Mouse (Mus musculus): Measurements from ENCODE around the gene Lpcat4. TPM values are rescaled to one million over a fixed set of nuclear protein-coding genes. Genes with fewer than 3 reads are reported as not detected.

Lpcat4 gene
- polyA plus RNA-seq, 1 experiment from 2014 or later = 2.2 TPM

DNA sequence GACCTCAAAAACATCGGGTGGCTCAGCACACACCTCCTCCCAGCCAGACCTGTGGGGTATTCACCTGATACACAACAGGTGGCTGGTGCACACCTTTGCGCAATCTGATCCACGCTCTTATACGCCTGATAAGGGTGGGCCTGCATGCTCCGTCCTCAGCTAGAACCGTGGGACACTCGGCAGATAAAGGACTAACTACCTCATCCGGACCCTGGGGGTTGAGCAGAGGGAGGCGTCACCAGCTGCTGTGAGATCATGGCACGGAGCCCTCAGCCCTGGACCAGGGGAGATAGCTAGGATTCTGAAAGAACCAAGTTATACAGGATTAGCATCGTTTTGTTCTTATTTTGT, 26.9 kb downstream of the Lpcat4 start, which contains the start of gene Gm21985:
Gm21985 (plus strand) TSS at position 73 of the 351 bp plus-strand sequence.
- Histone ChIP-seq H3K9me3 (replicated peaks; ENCODE audit: control insufficient read depth, low read length) (no peaks in the 10 kb centered on the region), H3K4me3 (ENCODE audit: low read depth, low read length) (peak within 1 kb of the TSS; percentile 89), H3K4me1 (ENCODE audit: control insufficient read depth, low read depth, low read length) (peaks cover 30% of the 10 kb centered on the region), H3K4me2 (ENCODE audit: low read depth, low read length) (peak within 1 kb of the TSS; percentile 78), H3K36me3 (ENCODE audit: control insufficient read depth, insufficient read depth) (no peaks in the 10 kb centered on the region), H3K9ac (ENCODE audit: low read depth, low read length) (peak within 1 kb of the TSS; percentile 96), H3K27ac (ENCODE audit: low read length) (peak within 1 kb of the TSS; percentile 93), H3K27me3 (ENCODE audit: control insufficient read depth, insufficient read depth, low read depth, low read length) (no peaks in the 10 kb centered on the region)
- under 1% methylated on average over 11 of the region's 11 CpGs for WGBS (ENCODE audit: insufficient replicate concordance)
- ATAC-seq (ENCODE audit: low read depth) = peak; percentile 53

- Histone ChIP-seq H3K27ac (ENCODE audit: low read length) (peak overlapping the region; percentile 93), H3K4me2 (ENCODE audit: low read depth, low read length) (peak overlapping the region; percentile 78), H3K27me3 (ENCODE audit: control insufficient read depth, insufficient read depth, low read depth, low read length) (no peaks in the 10 kb centered on the region), H3K36me3 (ENCODE audit: control insufficient read depth, insufficient read depth) (no peaks in the 10 kb centered on the region), H3K9me3 (replicated peaks; ENCODE audit: control insufficient read depth, low read length) (no peaks in the 10 kb centered on the region), H3K4me1 (ENCODE audit: control insufficient read depth, low read depth, low read length) (peaks cover 30% of the 10 kb centered on the region), H3K9ac (ENCODE audit: low read depth, low read length) (peak overlapping the region; percentile 96), H3K4me3 (ENCODE audit: low read depth, low read length) (peak overlapping the region; percentile 89)
- ATAC-seq (ENCODE audit: low read depth) = no peak
- 16% methylated on average over 10 of the region's 10 CpGs for whole genome bisulfite sequencing (ENCODE audit: insufficient replicate concordance)
Measured at GRCm38 (mm10) chr2:112266780-112267179, 27.5 kb downstream of the Lpcat4 start.

- peak overlapping the region; percentile 42; the same call in 1 of the 2 replicates for H3K27ac ChIP-seq (ENCODE audit: low read length)
- ATAC-seq (ENCODE audit: low read depth) = no peak
- 20% methylated on average over 8 of the region's 8 CpGs for WGBS (ENCODE audit: insufficient replicate concordance)
Measured at GRCm38 (mm10) chr2:112267547-112268269, 28.4 kb downstream of the Lpcat4 start.

GRCm38 (mm10) chr2:112270011-112270410, 30.7 kb downstream of the Lpcat4 start:
- Histone ChIP-seq H3K9ac (ENCODE audit: low read depth, low read length) (no peak overlapping the region), H3K27ac (ENCODE audit: low read length) (no peak overlapping the region), H3K27me3 (ENCODE audit: control insufficient read depth, insufficient read depth, low read depth, low read length) (no peaks in the 10 kb centered on the region), H3K36me3 (ENCODE audit: control insufficient read depth, insufficient read depth) (no peaks in the 10 kb centered on the region; the same call in 1 of the 2 replicates), H3K9me3 (replicated peaks; ENCODE audit: control insufficient read depth, low read length) (no peaks in the 10 kb centered on the region), H3K4me2 (ENCODE audit: low read depth, low read length) (no peak overlapping the region), H3K4me1 (ENCODE audit: control insufficient read depth, low read depth, low read length) (peaks cover 21% of the 10 kb centered on the region), H3K4me3 (ENCODE audit: low read depth, low read length) (0 out of 2 replicates have a peak overlapping the region, but pooled peaks have one; percentile 3)
- WGBS (ENCODE audit: insufficient replicate concordance) = 61% methylated on average over 2 of the region's 2 CpGs
- ATAC-seq (ENCODE audit: low read depth) = no peak

More at GRCm38 (mm10) chr2:112267547-112268269, 28.4 kb downstream of the Lpcat4 start:
- Histone ChIP-seq H3K4me1 (ENCODE audit: control insufficient read depth, low read depth, low read length) (peaks cover 30% of the 10 kb centered on the region), H3K27me3 (ENCODE audit: control insufficient read depth, insufficient read depth, low read depth, low read length) (no peaks in the 10 kb centered on the region), H3K4me3 (ENCODE audit: low read depth, low read length) (peak overlapping the region; percentile 89), H3K4me2 (ENCODE audit: low read depth, low read length) (peak overlapping the region; percentile 78), H3K36me3 (ENCODE audit: control insufficient read depth, insufficient read depth) (no peaks in the 10 kb centered on the region), H3K9ac (ENCODE audit: low read depth, low read length) (peak overlapping the region; percentile 96), H3K9me3 (replicated peaks; ENCODE audit: control insufficient read depth, low read length) (no peaks in the 10 kb centered on the region)

DNA sequence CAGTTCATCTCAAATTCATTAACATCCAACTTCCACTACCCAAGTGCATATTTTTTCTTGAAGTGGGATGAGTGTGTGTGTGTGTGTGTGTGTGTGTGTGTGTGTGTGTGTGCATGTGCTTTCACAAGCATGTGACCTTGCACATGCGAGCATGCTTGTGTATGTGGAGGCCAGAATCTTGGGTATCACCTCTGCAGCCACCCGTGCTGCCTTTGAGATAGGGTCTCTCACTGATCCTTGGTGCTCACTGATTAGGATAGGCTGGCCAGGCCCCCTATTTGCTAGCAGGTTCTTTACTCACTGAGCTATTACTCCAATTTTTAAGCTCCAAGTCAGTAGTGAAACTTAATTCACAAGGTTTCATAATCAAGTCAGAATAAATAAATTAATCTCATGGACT, 33.6 kb downstream of the Lpcat4 start:
- no peak overlapping the region for H3K27ac ChIP-seq (ENCODE audit: low read length)
- no peaks in the 10 kb centered on the region; the same call in 1 of the 2 replicates for H3K36me3 ChIP-seq (ENCODE audit: control insufficient read depth, insufficient read depth)
- H3K9me3 ChIP-seq (replicated peaks; ENCODE audit: control insufficient read depth, low read length) = no peaks in the 10 kb centered on the region
- H3K9ac ChIP-seq (ENCODE audit: low read depth, low read length) = no peak overlapping the region
- peaks cover 14% of the 10 kb centered on the region for H3K4me1 ChIP-seq (ENCODE audit: control insufficient read depth, low read depth, low read length)
- H3K27me3 ChIP-seq (ENCODE audit: control insufficient read depth, insufficient read depth, low read depth, low read length) = no peaks in the 10 kb centered on the region
- H3K4me2 ChIP-seq (ENCODE audit: low read depth, low read length) = no peak overlapping the region
- H3K4me3 ChIP-seq (ENCODE audit: low read depth, low read length) = no peak overlapping the region
- peak; percentile 77 for ATAC-seq (ENCODE audit: low read depth)
- 25% methylated on average over 2 of the region's 2 CpGs for WGBS (ENCODE audit: insufficient replicate concordance)

DNA sequence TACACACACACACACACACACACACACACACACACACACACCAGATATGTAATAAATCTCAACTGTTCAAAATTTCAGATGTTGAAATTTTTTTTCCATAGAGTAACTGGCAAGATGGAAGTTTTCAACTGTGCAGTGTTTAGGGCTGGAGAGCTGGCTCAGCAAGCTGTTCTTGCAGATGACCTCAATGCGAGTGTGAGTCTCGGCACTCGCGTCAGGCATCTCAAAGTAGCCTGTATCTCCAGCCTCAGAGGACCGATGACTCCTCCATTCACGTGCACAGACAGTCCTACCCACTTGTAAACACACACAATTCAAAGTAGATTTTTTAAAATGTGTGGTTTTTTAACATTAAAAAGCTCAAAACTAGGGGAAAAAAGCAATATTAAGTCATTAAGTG, 34.2 kb downstream of the Lpcat4 start:
- Histone ChIP-seq H3K27me3 (ENCODE audit: control insufficient read depth, insufficient read depth, low read depth, low read length) (no peaks in the 10 kb centered on the region), H3K9me3 (replicated peaks; ENCODE audit: control insufficient read depth, low read length) (no peaks in the 10 kb centered on the region), H3K9ac (ENCODE audit: low read depth, low read length) (no peak overlapping the region), H3K4me3 (ENCODE audit: low read depth, low read length) (no peak overlapping the region), H3K4me1 (ENCODE audit: control insufficient read depth, low read depth, low read length) (peaks cover 12% of the 10 kb centered on the region), H3K4me2 (ENCODE audit: low read depth, low read length) (no peak overlapping the region), H3K27ac (ENCODE audit: low read length) (no peak overlapping the region), H3K36me3 (ENCODE audit: control insufficient read depth, insufficient read depth) (no peaks in the 10 kb centered on the region; the same call in 1 of the 2 replicates)
- 88% methylated on average over 6 of the region's 6 CpGs for WGBS (ENCODE audit: insufficient replicate concordance)
- no peak for ATAC-seq (ENCODE audit: low read depth)

GRCm38 (mm10) chr2:112276870-112277269, 37.6 kb downstream of the Lpcat4 start:
- Histone ChIP-seq H3K9ac (ENCODE audit: low read depth, low read length) (no peak overlapping the region), H3K9me3 (replicated peaks; ENCODE audit: control insufficient read depth, low read length) (no peaks in the 10 kb centered on the region), H3K27ac (ENCODE audit: low read length) (no peak overlapping the region), H3K4me2 (ENCODE audit: low read depth, low read length) (no peak overlapping the region), H3K36me3 (ENCODE audit: control insufficient read depth, insufficient read depth) (no peaks in the 10 kb centered on the region; the same call in 1 of the 2 replicates), H3K4me3 (ENCODE audit: low read depth, low read length) (no peak overlapping the region), H3K27me3 (ENCODE audit: control insufficient read depth, insufficient read depth, low read depth, low read length) (no peaks in the 10 kb centered on the region), H3K4me1 (ENCODE audit: control insufficient read depth, low read depth, low read length) (peaks cover 6% of the 10 kb centered on the region)
- WGBS (ENCODE audit: insufficient replicate concordance) = 88% methylated on average over 3 of the region's 3 CpGs
- ATAC-seq (ENCODE audit: low read depth) = no peak

GRCm38 (mm10) chr2:112282846-112283245, 43.6 kb downstream of the Lpcat4 start:
- peaks cover 8% of the 10 kb centered on the region for H3K4me1 ChIP-seq (ENCODE audit: control insufficient read depth, low read depth, low read length)
- H3K9me3 ChIP-seq (replicated peaks; ENCODE audit: control insufficient read depth, low read length) = no peaks in the 10 kb centered on the region
- H3K4me2 ChIP-seq (ENCODE audit: low read depth, low read length) = no peak overlapping the region
- H3K36me3 ChIP-seq (ENCODE audit: control insufficient read depth, insufficient read depth) = no peaks in the 10 kb centered on the region
- no peak overlapping the region for H3K4me3 ChIP-seq (ENCODE audit: low read depth, low read length)
- H3K27ac ChIP-seq (ENCODE audit: low read length) = no peak overlapping the region
- no peak overlapping the region for H3K9ac ChIP-seq (ENCODE audit: low read depth, low read length)
- 84% methylated on average over 1 of the region's 1 CpGs for WGBS (ENCODE audit: insufficient replicate concordance)
- H3K27me3 ChIP-seq (ENCODE audit: control insufficient read depth, insufficient read depth, low read depth, low read length) = no peaks in the 10 kb centered on the region
- no peak for ATAC-seq (ENCODE audit: low read depth)

GRCm38 (mm10) chr2:112284363-112285030, 45.2 kb downstream of the Lpcat4 start:
- H3K36me3 ChIP-seq (ENCODE audit: control insufficient read depth, insufficient read depth) = no peaks in the 10 kb centered on the region
- peak overlapping the region; percentile 68 for H3K4me3 ChIP-seq (ENCODE audit: low read depth, low read length)
- 2% methylated on average over 21 of the region's 21 CpGs for WGBS (ENCODE audit: insufficient replicate concordance)
- H3K4me2 ChIP-seq (ENCODE audit: low read depth, low read length) = peak overlapping the region; percentile 83
- no peaks in the 10 kb centered on the region for H3K27me3 ChIP-seq (ENCODE audit: control insufficient read depth, insufficient read depth, low read depth, low read length)
- peak overlapping the region; percentile 51 for H3K27ac ChIP-seq (ENCODE audit: low read length)
- H3K9me3 ChIP-seq (replicated peaks; ENCODE audit: control insufficient read depth, low read length) = no peaks in the 10 kb centered on the region
- H3K9ac ChIP-seq (ENCODE audit: low read depth, low read length) = peak overlapping the region; percentile 63
- peaks cover 8% of the 10 kb centered on the region for H3K4me1 ChIP-seq (ENCODE audit: control insufficient read depth, low read depth, low read length)
- ATAC-seq (ENCODE audit: low read depth) = peak; percentile 93
